Mouse (Mus musculus) erythroblast, embryonic 14.5 days (primary cell): ENCODE measurements around the gene Mertk.

Source experiments
- GATA1 ChIP-seq: IDR thresholded peaks from 2 replicates; pipeline ENCODE4 v1.6.1; 2012; ENCODE audit warnings: low read length, inconsistent platforms, mixed read lengths
- TAL1 ChIP-seq: IDR thresholded peaks from 3 replicates; pipeline ENCODE4 v1.6.1; 2012; ENCODE audit warnings: low read length, inconsistent platforms, mixed read lengths

DNA sequence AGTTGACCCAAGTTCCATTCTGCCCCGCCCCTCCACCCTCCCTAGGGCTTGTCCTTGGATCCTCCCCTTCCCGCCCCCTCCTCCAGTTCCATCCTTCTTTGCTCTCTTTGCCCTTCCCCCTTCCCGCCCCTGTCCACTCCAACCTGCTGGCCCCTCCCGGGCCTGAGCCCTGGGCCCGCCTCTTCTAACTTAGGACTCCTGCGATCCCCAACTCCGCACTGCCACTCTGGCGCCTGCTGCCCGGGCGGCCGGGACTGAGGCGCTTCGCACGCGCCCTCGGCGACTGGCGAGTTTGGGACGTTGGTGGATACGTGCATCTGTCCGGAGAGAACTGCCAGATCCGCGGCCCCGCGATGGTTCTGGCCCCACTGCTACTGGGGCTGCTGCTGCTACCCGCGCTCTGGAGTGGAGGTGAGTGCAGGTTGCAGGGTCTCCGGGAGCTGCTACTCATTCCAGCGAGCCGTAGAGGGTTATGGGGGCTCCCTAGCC, at the start of gene Mertk:
- TF ChIP-seq GATA1 (no peak), TAL1 (no peak)
